Mouse (Mus musculus) kidney, postnatal 4 days (tissue): ENCODE measurements at regions not wholly inside any gene's neighbourhood (a gene's known extent, or its start where the extent isn't known, plus 50 kb on each side); places are given as distances from the start of the nearest gene placed in this dataset.

Source experiments
- DNase-seq, 2 experiments: peaks; one replicate each; pipeline ENCODE4 v3.0.0; 2021; ENCODE audit warnings: mixed read lengths in 2 of 2

GRCm38 (mm10) chr1:23207024-23207423 is 105.0 kb upstream of the 4933415F23Rik start:
- DNase-seq, result no peak

DNA sequence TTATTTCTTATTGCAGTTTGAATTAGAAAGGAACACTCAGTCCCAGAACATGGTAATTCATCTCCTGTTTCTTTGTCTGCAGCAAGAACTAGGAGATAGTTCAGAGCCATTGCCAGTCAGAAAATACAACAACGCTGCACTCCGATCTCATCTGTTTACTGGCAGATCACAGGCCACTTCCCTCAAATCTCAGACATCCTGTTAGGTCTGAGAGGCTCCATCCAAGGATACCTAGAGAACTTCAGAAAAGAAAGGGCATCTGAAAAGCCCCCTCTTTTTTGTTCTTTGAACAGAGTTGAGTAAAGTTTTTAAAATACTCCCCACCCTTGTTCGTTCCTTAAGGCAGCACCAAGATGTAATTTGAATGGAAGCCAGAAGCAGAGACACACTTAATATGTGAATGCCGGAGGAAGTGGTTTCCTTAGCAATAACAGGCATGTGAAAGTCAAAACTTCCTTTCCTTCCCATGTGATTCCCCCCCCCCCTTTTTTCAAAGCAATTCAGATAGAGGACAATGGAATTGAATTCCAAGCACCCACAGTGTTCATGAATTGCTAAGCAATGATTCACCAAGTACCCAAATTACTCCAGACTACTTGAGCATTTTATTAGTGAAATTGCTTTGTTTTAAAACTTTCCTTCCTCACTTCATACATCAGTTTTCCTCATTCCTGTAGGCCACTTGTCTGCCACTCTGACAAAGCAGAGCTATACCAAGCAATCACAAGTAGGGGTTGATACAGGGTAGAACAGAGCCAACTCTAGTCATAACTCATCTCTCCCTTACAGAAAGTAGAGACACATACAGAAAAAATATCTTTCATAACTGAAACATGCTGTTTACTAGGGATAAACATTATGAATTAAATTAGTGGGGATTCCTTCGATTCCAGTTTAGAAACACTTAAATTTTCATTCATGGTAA is 100.7 kb upstream of the 4933415F23Rik start:
- DNase-seq, result no peak

GRCm38 (mm10) chr1:23200460-23200859 is 98.4 kb upstream of the 4933415F23Rik start:
- DNase-seq, result peak in 1 of 2 experiments; percentile 9

DNA sequence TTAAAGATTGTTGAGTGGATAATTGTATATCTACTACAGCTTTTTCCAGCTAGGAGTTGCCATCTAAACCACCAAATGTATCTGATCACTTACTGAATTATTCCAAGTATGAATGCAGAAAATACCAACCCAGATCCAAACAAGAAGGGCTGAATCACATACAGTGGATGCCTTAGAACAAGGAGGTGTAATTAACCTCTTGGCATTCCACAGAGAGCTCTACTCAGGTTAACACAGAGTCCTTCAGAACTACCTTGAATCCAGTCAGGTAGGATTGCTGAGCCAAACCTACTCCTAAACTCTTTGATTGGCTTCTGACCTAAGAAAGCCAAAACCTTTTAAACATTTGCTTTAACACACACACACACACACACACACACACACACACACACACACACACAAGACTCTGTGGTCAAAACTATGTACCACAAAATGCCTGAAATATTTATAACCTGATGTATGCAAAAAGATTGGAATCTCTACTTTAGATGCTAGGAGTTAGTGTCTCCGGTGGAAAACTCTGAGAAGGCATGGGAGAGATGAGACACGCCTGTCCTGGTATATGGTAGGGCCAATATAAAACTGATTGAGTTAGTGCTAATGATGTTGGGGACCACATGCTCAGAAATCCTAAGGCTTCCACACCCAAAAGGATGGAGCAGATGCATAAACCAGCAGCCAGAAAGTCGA is 88.4 kb upstream of the 4933415F23Rik start:
- no peak for DNase-seq

DNA sequence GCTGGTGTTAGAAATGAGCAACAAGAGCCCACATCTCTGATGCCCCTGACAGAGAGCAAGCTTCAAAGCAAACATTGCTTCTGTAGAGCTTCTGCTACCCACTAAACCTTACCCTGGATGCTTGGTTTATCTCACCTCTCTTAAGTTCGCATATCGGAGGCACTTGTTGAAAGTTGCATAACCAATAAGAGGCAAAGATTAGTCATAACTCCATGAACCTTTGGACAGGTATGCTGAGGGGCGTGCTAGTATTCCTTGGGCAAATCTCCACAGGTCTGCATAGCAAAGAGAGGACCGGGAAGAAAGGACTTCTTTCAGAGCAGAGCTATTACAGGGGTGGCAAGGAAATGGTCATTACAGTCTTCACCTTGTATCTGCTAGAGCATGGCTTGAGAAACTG is 87.7 kb upstream of the 4933415F23Rik start:
- no peak for DNase-seq

DNA sequence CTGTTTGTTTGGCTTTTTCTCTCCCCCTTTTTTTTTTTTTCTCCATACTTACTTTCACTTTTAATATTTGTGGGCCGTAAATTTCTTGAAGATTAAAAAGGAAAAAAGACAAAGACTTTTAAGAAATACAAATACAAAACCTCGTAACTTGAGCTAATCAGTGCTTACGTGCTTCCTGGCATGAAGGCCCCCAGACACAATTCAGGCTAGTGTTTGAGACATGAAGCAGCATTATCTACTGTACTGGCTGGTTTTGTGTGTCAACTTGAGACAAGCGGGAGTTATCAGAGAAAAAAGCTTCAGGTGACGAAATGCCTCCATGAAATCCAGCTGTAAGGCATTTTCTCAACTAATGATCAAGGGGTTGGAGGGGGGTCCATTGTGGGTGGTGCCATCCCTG is 86.2 kb upstream of the 4933415F23Rik start:
- DNase-seq, result peak in 1 of 2 experiments; percentile 5

DNA sequence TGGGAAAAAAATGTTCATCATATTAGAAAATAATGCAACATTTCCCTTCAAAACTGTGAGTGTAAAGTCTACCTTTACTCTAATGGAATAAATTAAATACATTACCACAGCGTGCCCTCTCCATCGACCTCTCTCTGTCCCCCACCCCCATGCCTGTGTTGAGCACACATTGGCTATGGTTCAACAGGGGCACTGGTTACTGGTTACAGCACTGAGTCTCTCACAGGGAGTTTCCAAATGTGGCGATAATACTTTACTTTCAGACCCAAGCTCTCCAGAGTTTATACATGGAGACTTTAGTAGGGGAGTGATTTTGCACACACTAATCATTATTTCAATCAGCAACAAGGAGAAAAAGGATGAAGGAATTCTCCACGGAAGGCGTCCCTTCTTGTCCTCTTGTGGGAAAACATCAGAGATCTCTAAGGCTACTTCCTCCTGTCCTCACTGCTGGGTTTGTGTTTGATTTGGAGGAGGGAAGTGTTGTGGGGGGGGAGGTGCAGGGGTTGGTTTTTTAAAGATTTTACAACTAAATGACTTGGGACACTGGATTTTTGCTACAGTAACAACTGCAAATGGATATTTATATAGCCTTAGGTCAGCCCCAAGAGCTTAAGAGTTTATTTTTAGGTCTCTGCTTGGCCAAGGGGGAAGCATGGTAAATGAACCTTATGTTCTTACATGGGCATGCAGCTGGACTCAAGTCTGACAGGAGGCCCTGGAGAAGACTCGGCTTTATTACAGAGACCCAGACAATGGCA is 85.6 kb upstream of the 4933415F23Rik start:
- DNase-seq, result peak in 1 of 2 experiments; percentile 19

DNA sequence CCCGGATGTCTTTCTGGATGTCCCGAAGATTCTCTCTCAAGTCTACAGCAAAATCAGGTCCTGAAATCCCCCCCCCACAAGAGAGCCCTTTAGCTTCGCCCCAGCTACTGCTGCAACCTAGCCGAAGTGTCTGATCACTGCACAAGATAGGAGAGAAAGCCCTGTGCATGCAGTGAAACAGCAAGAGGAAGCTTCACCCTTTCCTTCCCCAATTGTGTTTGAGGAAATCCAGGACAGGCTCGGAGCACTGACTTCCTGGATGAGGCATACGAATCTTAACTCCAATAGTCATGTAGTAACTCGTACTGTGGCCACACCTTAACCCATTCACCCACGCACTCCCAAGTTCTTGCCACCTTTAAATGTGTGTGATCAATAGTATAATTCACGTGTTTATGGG is 82.7 kb upstream of the 4933415F23Rik start:
- peak; percentile 3 to 10 for DNase-seq

GRCm38 (mm10) chr1:23182541-23182940 is 80.5 kb upstream of the 4933415F23Rik start:
- DNase-seq, result no peak

- DNase-seq, result no peak
These were observed 76.4 kb upstream of the 4933415F23Rik start for GRCm38 (mm10) chr1:23178335-23178974.

GRCm38 (mm10) chr1:23174022-23174421 is 72.0 kb upstream of the 4933415F23Rik start:
- DNase-seq, result no peak

GRCm38 (mm10) chr1:23173054-23173802 is 71.2 kb upstream of the 4933415F23Rik start:
- DNase-seq, result peak in 1 of 2 experiments; percentile 7

DNA sequence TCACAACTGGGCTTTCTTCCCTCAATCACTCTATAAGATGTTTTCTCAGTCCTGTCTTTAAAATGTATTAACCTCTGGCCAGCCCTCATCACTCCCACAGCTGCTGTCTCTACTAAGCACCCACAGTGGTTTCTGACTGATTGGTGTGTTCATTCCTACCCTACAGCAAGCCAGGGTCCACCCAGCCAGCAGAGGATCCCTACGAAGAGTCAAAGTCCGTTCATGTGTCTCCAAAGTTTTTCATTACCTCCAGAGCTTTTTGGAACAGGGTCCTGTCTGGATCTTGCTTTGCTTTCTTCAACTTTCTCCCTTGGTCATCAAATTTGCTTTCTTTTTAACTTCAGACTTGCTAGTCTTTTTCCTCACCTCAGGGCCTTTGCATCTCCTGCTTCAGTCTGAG is 69.3 kb upstream of the 4933415F23Rik start:
- DNase-seq, result no peak

DNA sequence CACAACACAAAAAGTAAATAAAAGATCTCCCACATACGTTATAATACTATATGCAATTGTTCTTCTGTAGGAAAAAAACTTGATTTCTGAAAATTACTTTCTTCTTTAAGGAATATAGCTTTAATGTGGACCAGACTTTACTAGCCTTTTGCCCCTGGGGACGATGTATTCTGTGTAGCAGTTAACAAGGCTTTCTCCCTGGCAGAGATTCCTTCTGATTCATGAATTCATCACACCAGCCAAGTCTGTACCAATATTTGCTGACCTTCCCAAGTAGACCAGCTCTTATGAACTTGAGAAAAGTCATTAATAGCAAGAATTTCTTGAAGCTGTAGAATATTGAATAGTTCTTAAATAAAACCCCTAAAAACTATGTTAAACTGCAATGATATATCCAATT is 68.7 kb upstream of the 4933415F23Rik start:
- no peak for DNase-seq

GRCm38 (mm10) chr1:23168504-23168903 is 66.5 kb upstream of the 4933415F23Rik start:
- no peak for DNase-seq

DNA sequence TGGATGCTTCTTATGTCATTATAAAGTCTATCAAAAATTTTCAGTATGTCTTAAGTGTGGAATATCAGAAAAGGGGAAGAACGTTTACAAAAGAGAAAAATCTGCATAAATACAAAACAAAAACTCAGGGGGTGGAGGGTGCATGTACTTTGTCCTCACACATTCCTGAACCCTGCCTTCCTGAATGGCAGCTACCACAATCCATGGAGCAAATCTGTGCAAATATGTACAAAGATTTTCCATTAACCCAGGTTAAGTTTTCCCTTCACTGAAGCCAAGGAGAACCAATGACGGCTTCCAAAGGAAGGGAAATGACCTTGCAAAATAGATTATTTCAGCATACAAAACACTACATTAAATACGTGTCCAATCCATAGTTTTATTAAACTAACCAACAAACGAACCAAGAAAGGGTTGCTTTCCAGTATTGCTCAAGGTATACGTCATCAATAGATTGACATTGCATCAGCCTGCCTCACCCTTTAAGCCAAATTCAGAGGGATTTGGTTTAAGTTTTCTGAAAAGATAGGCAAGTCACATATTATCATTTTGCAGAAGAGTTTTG is 61.4 kb upstream of the 4933415F23Rik start:
- DNase-seq, result no peak

DNA sequence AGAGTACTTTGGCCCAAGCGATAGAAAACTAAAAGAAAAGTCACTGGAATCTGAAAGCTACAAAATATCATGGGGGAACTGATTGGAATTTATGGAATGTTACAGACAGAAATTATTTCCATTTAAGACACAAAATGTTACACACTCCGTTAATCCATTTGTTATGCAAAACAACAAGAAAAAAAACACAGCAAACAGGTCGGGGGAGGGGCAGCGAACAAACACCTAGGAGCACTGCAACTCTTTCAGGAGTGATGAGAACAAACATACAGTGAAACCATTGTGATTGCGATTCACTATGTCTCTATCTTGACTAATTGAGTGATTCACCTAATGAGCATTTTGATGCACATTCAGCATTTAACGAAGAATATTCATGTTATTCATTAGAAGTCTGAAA is 60.7 kb upstream of the 4933415F23Rik start:
- no peak for DNase-seq
